Mouse (Mus musculus): ENCODE results near the gene Cnn3.

DNA sequence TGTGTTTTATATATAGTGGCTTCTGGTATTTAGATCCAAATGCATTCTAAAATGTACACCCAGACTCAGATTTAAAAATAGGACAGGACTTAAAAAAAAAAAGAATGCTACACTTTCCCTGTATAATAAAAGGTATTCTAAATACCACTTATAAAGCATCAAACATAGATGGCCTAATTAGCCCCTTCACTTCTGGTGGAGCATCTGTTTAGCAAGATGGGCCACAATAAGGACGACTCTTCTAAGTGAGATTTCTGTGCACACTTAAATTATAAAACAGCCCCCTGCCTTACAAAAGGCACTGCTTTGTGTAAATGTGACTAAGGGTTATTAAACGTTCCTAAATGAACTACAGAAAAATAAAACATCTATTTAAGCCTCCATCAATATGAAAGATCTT, 58.9 kb downstream of the Cnn3 start:
- TF ChIP-seq CTCF (IDR thresholded peaks at IDR 0.05; ENCODE audit: low read depth) (no peak), EP300 (IDR thresholded peaks at IDR 0.05; ENCODE audit: low read depth) (no peak)

Measured in liver, postnatal 0 days (tissue).